Mouse (Mus musculus) left cerebral cortex, postnatal 10 days (tissue): ENCODE data around the gene Scarb1. TPM values are rescaled to one million over a fixed set of nuclear protein-coding genes. Genes with fewer than 3 reads are reported as not detected.

Source experiments
- DNase-seq, 2 experiments: peaks; one replicate each; pipeline ENCODE4 v3.0.0; 2021 to 2022; ENCODE audit warnings: low spot score in 2 of 2, mixed read lengths in 1 of 2; ENCODE audit errors: extremely low spot score in 1 of 2
- intact Hi-C: fragments of 180-260 bp; cut with DNase I; formaldehyde crosslinking; loops from one replicate; pipeline ENCODE4 v1.15.1; 2025
- total RNA-seq, 2 experiments: library from RNA; stranded (reverse); gene quantifications; 2 replicates each; pipeline ENCODE4 v1.2.3; 2021

Scarb1 gene
- total RNA-seq, 2 experiments from 2014 or later: 49.1 to 52.9 TPM

DNA sequence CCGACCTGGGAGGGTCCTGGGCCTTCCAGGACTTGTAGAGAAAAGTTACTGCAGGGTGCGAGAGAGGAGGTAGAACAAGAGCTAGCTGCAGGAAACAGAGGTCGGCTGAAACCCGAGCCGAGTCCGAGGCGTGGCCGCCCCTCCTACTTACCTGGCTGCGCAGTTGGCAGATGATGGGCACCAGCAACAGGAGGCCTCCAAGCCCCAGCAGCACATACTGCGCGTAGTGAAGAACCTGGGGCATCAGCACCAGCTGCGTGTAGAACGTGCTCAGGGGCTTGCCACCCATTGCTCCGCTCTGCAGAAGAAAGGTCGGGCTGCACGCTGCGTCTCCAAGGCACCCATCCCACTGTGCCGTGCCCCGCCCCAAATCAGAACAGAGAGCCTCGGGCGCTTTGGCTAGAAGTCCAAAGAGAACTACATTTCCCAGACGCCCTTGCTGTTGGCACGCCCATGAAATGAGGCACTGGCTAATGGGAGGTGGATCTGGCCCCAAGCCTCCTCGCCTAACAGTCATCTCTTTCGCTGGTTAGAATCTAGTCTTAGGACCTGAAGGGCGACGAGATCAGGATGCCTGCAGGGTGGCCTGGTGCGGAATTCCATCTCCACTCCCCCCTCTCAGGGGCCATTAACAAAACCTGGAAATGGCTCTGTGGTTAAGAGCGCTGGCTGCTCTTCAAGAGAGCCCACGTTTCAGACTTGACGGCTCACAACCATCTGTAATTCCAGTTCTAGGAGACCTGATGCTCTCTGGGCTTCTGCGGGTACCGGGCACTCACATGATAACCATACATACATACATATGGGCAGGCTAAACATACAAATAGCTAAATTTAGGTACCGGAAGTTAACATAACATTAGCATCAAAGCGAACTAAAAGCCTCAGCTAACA is 56.9 kb downstream of the Scarb1 start:
- intact Hi-C loops: no loop called here
- peak in 1 of 2 experiments; percentile 52 for DNase-seq

GRCm38 (mm10) chr5:125279216-125279615 is 61.7 kb downstream of the Scarb1 start:
- intact Hi-C loops: loop anchor here (5.0 kb wide), 1 partner anchor 88 kb away; no protein-coding TSS in a partner anchor
- DNase-seq: no peak

DNA sequence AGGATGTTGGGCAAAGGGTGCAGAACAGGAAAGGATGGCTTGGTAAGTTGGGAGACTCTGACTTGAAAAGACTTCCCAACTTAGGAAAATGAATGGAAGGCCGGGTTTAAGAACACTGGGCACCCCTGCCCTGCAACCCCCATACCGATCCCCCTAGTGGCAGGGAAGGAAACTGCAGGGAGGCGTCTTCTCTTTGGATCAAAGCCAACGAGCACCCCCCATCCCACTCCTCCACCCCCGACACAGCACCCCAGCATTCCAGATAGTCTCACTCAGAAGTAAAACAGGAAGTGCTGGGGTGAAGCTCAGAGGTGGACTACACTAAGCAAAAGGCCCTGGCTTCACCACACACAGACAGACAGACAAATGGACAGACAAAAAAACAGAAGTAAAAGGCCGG is 62.6 kb downstream of the Scarb1 start:
- intact Hi-C loops: loop anchor here (5.0 kb wide), 1 partner anchor 89 kb away; no protein-coding TSS in a partner anchor
- DNase-seq: no peak

GRCm38 (mm10) chr5:125277313-125277712 is 63.6 kb downstream of the Scarb1 start:
- intact Hi-C loops: loop anchor here (5.0 kb wide), 1 partner anchor 90 kb away; no protein-coding TSS in a partner anchor

GRCm38 (mm10) chr5:125276765-125277164 is 64.1 kb downstream of the Scarb1 start:
- intact Hi-C loops: loop anchor here (5.0 kb wide), 1 partner anchor 91 kb away; no protein-coding TSS in a partner anchor
- DNase-seq: no peak

More at GRCm38 (mm10) chr5:125277313-125277712, 63.6 kb downstream of the Scarb1 start:
- DNase-seq: no peak

DNA sequence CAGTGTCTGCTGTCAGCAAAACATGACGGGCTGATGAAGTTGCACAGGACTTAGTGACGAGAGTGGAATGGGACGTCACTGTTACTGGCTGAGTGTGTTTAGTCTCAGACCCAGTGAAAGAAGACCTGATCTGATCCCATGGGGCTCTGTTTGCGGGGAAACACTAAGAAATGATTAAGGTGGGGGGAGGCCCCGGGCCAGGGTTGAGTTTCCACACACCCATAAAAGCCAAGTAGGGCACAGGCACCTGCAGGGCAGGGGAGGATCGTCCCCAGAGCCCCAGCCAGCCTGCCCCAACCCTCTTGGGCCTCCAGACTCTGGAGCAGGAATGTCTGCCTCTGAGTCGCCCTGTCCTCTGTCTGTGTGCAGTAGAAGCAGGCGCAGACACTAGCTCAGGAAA is 65.6 kb downstream of the Scarb1 start:
- no peak for DNase-seq
- intact Hi-C loops: loop anchor here (5.0 kb wide), 1 partner anchor 92 kb away; no protein-coding TSS in a partner anchor

DNA sequence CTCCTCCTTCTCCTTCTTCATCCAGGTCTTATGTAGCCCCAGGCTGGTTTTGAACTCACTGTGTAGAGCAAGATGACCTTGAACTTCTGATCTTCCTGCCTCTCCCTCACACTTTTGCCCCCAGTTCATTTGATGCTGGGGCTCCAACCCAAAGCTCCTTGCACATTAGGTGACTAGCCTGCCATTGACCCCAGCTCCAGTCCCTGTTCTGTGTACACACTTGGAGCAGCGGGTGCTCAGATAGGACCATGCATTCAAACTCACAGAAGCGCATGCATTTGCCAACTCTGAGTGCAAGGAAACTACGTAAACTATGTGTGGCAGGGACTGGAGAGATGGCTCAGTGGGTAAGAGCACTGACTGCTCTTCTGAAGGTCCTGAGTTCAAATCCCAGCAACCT is 66.1 kb downstream of the Scarb1 start:
- intact Hi-C loops: loop anchor here (5.0 kb wide), 1 partner anchor 93 kb away; no protein-coding TSS in a partner anchor
- DNase-seq: no peak

- intact Hi-C loops: no loop called here
- no peak for DNase-seq
Measured at GRCm38 (mm10) chr5:125274182-125274581, 66.7 kb downstream of the Scarb1 start.

- peak; percentile 62 to 79 for DNase-seq
Measured at GRCm38 (mm10) chr5:125273666-125274109, 67.2 kb downstream of the Scarb1 start.

GRCm38 (mm10) chr5:125272231-125272988 is 68.5 kb downstream of the Scarb1 start:
- DNase-seq: no peak
- intact Hi-C loops: no loop called here

More at GRCm38 (mm10) chr5:125273666-125274109, 67.2 kb downstream of the Scarb1 start:
- intact Hi-C loops: no loop called here

GRCm38 (mm10) chr5:125271531-125272203 is 69.2 kb downstream of the Scarb1 start:
- intact Hi-C loops: loop anchor here (2.0 kb wide), 1 partner anchor 371 kb away; no protein-coding TSS in a partner anchor
- DNase-seq: peak; percentile 82 to 88

- intact Hi-C loops: loop anchor here (2.0 kb wide), 1 partner anchor 370 kb away; no protein-coding TSS in a partner anchor
- peak; percentile 59 to 77 for DNase-seq
Measured at GRCm38 (mm10) chr5:125270587-125271130, 70.2 kb downstream of the Scarb1 start.

GRCm38 (mm10) chr5:125269836-125270235 is 71.1 kb downstream of the Scarb1 start:
- intact Hi-C loops: loop anchor here (2.0 to 10.0 kb wide), 6 partner anchors 68 to 369 kb away; partner anchors contain the start of gene Ncor2
- DNase-seq: no peak

GRCm38 (mm10) chr5:125269399-125269798 is 71.5 kb downstream of the Scarb1 start:
- intact Hi-C loops: loop anchor here (5.0 to 10.0 kb wide), 5 partner anchors 67 to 242 kb away; partner anchors contain the start of gene Ncor2

DNA sequence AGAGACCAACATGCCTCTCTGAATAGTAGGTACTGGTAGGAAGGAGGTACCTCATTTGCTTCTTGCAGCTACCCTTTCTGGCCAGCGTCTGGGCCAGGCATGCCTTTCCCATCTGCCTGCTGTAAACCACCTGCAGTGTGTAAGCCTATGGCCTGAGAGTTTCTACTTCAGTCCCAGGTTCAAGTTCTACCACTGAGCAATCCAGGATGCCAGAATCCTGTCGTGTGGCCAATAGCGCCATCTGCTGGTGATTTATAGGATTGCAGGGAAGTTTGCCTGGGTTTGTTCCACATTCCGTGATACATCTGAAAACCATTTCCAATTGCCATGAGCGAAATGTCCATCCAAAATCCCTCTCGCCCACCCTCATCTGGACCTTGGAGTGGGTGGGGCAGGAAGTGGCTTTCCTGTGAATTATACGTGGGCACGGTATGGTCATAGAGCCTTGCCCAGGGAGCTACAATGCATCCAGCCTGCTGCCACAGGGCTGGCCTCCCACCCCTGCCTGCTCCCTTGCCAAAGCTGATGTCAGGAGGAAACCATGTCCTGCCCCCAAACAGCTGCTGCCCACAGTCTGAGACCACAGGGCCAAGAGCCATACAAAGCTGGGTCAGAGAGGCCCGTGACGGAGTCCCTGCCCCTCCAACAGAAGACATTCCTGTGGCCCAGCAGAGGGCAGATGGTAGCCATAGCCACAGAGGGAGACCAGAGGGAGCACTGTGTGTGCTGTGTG is 72.7 kb downstream of the Scarb1 start:
- peak; percentile 71 to 82 for DNase-seq
- intact Hi-C loops: loop anchor here (5.0 to 10.0 kb wide), 5 partner anchors 66 to 241 kb away; partner anchors contain the start of gene Ncor2

More at GRCm38 (mm10) chr5:125269399-125269798, 71.5 kb downstream of the Scarb1 start:
- DNase-seq: no peak

DNA sequence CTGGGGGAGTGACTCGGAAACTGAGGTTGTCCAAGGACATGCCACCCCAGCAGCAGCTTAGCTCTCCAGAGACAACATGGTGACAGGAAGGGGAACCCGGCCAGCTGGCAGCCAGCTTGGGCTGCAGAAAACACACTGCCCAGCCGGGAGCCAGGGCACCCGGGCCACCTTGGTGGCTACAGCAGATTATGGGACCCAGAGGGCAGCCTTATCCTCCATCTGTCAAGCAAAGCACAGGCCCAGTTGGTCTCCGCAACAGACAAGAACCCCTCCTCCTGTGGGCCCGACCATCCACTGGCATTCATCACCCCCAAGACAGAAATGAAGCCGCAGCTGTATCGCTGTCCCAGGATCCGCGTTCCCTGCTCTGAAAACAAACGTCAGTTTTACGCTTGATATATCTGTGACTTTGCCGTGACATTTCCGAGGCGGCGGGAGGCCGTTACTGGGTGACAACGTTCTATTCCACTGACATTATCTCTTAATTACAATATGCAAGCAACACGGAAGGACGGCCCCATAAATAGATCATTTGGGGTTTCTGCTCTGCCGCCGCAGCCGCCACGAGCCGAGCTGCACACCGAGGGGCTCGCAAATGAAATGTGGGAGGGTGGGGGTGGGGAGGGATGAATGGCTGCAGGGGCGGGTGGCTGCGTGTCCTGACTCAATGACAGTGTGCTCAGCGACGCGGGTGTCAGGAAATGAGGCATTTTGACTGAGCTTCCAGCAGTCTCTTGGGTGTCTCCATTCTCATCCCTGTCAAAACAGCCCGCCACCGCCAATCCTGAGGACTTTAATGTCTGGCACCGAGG is 73.5 kb downstream of the Scarb1 start:
- intact Hi-C loops: loop anchor here (5.0 to 10.0 kb wide), 5 partner anchors 65 to 240 kb away; partner anchors contain the start of gene Ncor2
- peak; percentile 55 to 76 for DNase-seq
